In genomic region chr8:126699389-126699775, GRCm38 (mm10) we compare ENCODE assay signal across 7 mouse cellular contexts.
DNase-seq lines count a peak whose midpoint lies in the region; ATAC-seq and TF ChIP-seq lines count a peak whose summit lies in the region.

No protein-coding gene starts in this region.

- no peak for ATAC-seq in forebrain, postnatal 0 days
- no peak for ATAC-seq in erythroid progenitor cell, adult 5-6 weeks (replicated peaks; ENCODE audit: low FRiP score, poor library complexity, severe bottlenecking)

- no peak overlapping the region for H3K9ac ChIP-seq in forebrain, postnatal 0 days

- peaks cover 3% of the 10 kb centered on the region; the same call in 1 of the 2 replicates for H3K4me1 ChIP-seq in forebrain, postnatal 0 days (ENCODE audit: insufficient read depth)

- 0 out of 2 replicates have a peak overlapping the region, but pooled peaks have one; percentile 29 for H3K27ac ChIP-seq in forebrain, postnatal 0 days (ENCODE audit: low read depth, low read length)

- H3K4me2 ChIP-seq in forebrain, postnatal 0 days (ENCODE audit: low read depth) = no peak overlapping the region

- H3K36me3 ChIP-seq in forebrain, postnatal 0 days (ENCODE audit: insufficient read depth) = no peaks in the 10 kb centered on the region

- DNase-seq in lung, adult 18-20 months = peak; percentile 53 to 75
- no peak for DNase-seq in lung, postnatal 14 days
- DNase-seq in forebrain, postnatal 0 days = no peak
- DNase-seq in lung, postnatal 25 days (ENCODE audit: low spot score) = peak; percentile 69
- DNase-seq in thymus, postnatal 4 days = peak; percentile 58
- no peak for DNase-seq in right cerebral cortex, postnatal 4 days

- H3K4me3 ChIP-seq in forebrain, postnatal 0 days (ENCODE audit: low read depth, low read length) = no peak overlapping the region

- no peaks in the 10 kb centered on the region for H3K9me3 ChIP-seq in forebrain, postnatal 0 days (ENCODE audit: low read length)

- H3K27me3 ChIP-seq in forebrain, postnatal 0 days (ENCODE audit: insufficient read depth, low read length) = no peaks in the 10 kb centered on the region

- WGBS in forebrain, postnatal 0 days = 6% methylated on average over 6 of the region's 6 CpGs

- TF ChIP-seq CTCF in forebrain, postnatal 0 days (IDR thresholded peaks at IDR 0.05; ENCODE audit: low read depth) = no peak

Comparison
In these comparisons a context has a peak if more than half of its experiments do, and no peak if none do; other contexts are left out.
1. DNase-seq: peak in lung, adult 18-20 months (2 of 2), lung, postnatal 25 days (single experiment) and thymus, postnatal 4 days (single experiment); none in lung, postnatal 14 days (single experiment), forebrain, postnatal 0 days (single experiment) and right cerebral cortex, postnatal 4 days (single experiment).